Mouse (Mus musculus) cerebellum, postnatal 36 days (tissue): ENCODE data around the gene Kel.

ENCODE experiments used
- DNase-seq, 2 experiments: peaks; one replicate each; pipeline ENCODE4 v3.0.0; 2021 to 2022; ENCODE audit warnings: mixed read lengths in 2 of 2

Kel gene

DNA sequence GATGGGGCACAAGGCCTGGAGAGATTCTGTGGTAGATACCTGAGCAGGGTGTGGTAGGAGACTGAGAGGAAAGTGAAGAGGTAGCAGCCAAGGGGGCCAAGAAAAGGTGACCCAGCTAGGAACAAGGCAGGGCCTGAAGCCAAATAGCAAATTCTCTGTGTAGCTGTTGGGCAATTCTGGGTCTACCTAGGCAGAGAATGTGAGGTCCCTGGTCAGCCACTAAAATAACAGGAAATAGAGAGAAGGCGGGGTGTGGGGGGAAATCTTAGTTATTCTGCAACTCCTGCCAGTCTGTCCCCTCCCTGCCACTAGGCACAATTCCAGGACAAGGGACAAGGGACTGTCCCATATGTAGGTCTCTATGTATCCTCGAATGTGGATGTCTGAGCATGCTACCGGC, 60.9 kb downstream of the Kel start:
- no peak for DNase-seq

DNA sequence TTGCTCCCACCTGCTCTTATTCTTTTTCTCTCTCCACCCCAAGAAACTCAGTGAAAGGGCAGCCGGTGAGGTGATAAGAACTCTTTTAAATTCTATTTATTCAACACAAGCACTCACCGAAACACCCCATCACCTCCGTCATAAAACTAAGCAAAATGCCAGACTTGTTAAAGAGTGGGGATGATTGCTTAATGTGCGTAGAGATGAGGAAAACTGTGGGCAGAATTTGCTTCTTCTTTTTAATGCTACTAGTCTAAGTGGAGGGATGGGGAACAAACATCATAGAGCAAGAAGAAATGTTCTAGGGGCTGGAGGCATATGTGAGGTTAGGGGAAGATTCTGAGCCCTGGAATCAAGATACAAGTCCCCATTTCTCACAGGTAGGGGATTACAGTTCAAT, 61.4 kb downstream of the Kel start:
- no peak for DNase-seq

DNA sequence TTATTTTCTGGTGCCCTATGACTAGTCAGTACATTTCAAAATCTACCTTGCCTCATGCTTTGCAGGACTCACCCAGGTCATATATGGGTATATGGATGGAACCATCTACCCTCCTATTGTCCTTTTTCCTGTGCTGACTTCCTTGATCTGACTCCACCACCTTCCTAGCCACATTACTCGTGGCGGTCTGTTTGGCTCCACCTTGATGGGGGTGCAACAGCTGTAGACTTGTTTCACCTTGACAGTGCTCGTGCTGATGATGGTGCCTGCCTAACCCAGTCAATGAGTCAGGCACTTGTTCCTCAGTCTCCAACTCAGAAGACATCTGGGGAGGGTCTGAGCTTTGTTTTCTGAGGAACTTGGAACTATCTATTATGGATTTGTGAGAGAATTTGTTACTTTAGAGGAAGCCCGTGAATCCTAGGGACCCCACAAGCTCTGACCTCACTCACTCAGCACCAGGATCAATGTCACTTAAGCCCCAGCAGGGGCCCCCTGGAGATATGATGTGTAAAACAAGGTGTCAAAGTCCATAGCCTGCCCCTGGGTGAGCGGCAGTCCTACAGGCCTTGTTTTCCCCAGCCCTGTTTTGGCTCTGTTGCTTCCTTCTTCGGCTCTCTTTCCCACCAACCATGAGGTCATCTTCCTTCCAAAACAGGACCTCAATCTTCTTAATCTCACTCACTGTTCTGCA, 62.8 kb downstream of the Kel start:
- no peak for DNase-seq

DNA sequence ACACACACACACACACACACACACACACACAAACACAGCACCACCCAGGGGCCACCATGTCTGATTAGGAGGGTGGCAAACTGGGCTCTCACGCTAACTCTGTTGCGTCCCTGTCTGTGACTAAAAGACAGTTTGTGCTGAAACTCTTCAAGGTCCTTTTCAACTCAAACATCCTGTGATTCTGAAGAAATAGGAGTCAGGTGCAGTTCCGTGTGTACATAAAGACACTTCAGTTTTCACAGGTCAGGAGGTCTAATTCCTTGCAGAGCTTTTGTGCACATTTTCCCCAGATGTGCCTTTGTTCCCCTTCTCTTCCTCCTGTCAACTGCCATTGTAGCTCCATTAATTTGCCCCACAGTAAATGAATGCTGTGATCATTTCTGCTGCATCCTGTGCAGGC, 63.7 kb downstream of the Kel start:
- DNase-seq = no peak

DNA sequence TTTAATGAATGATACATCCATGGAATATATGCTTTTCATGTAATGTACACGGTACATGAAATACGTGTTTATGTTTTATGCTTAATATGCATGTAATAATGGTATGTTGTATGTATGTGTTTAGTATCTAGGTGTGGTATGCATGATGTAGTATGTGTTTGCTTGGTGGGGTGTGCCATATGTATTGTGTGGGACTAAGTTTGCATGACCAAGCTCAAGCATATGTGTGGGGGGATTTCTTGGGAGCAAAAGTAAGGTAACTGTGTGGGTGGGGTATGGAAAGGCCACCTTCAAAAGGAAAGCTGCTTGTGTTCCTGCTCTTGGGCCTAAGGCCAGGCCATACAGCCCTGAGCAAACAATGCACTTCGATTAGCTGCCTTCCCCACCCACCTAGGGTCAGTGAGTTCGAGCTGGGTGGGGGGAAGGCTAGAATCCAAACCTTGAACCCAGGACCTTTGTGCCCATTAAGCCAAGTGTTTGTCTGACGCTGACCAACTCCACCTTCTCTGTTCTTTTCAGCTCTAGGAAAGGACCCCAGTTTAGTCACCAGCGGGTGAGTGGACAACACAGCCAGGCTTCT, 66.1 kb downstream of the Kel start:
- DNase-seq = no peak

DNA sequence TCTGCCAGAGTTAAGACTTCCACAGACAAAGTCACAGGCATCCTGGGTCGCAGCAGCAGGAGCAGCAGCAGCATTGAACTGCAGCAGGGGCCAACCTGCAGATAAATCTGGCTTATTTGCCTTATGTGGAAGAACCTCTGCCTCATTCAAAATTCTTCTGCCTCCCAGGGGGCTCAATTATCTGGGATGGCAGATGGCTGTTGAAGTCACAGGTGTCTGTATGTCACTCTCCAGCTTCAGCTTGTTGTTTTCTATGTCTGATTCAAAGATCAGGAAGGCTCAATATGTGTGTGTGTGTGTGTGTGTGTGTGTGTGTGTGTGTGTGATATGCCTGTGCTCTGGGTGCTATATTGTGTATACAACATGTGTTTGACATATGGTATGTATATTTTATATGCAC, 66.7 kb downstream of the Kel start:
- no peak for DNase-seq
